Mouse (Mus musculus): ENCODE results near the gene Gm32717. TPM values are rescaled to one million over a fixed set of nuclear protein-coding genes. Genes with fewer than 3 reads are reported as not detected.
"Not testable (repeated sequence)": the region's sequence is repeated elsewhere in the genome, so short reads cannot be mapped to it uniquely, and the experiment has no call there.

Gm32717 gene
- total RNA-seq (2021) = under 1 TPM; 0.39 to 0.43 TPM
- long read RNA-seq, experiment 1 = 0 reads
- long read RNA-seq, experiment 2 = 0 reads

- DNase-seq (ENCODE audit: low spot score) = not testable (repeated sequence)
Measured at GRCm38 (mm10) chr10:118240680-118241079, at the start of gene Gm32717. TSS of gene Gm32717 (minus strand) at chr10:118240780.

- DNase-seq (ENCODE audit: low spot score) = not testable (repeated sequence)
Measured at GRCm38 (mm10) chr10:118283016-118283415, 42.4 kb upstream of the Gm32717 start.

- DNase-seq (ENCODE audit: low spot score) = not testable (repeated sequence)
Measured at GRCm38 (mm10) chr10:118282565-118282964, 42.0 kb upstream of the Gm32717 start.

DNA sequence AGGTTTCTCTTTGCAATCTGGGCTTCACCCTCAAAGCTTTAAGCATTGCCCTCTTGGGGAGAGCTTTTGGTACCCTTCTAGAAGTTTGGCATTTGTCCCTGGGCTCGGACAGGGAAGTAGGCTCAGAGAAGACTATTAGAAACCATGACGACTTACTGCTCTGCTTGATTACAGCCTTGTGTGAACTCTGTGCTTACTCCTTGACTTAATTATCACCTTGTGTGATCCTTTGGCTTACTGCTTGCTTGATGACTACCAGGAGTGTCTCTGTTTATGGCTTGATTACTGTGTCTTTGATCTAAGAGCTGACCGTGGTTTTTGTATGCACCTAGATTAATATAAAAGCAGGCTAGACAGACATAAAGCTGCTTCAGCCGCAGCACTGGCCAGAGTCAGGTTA is 37.5 kb upstream of the Gm32717 start:
- not testable (repeated sequence) for DNase-seq (ENCODE audit: low spot score)

- not testable (repeated sequence) for DNase-seq (ENCODE audit: low spot score)
Measured at GRCm38 (mm10) chr10:118271416-118271815, 30.8 kb upstream of the Gm32717 start.

DNA sequence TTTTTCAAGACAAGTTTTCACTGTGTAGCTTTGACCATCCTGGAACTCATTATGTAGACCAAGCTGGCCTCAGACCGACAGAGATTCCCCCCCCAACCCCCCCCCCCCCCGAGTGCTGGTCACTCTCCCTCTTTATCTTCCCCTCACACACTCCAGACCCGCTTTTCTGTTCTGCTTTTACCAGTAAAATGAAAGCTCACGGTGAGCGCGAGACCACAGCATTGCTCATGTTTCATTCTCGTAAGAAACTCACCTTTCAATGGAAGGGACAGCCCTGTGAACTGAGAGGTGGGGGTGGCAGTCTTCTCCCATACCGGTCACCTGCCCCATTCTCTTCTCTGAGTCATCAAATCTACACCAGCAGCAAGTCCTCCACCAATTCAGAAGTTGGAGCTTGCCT is 28.2 kb upstream of the Gm32717 start:
- DNase-seq (ENCODE audit: low spot score) = not testable (repeated sequence)

DNA sequence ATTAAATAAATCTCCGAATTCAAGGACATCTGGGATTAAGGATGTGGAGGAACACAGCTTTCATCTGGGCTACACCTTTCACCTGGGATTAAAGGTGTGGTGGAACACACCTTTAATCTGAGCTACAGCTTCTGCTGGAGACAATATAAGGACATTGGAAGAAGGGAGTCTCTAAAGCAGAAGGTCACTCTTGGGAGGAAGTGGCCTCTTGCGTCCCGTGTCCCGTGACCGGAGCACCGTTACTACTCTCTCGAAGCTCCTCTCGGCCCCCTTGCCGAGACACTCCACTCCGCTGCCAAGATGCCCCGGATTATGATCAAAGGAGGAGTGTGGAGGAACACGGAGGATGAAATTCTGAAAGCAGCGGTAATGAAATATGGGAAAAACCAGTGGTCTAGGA is 17.8 kb upstream of the Gm32717 start, which contains the start of gene Gm32802:
Gene Gm32802, plus strand, starts transcription at position 301 of the 400 bp plus-strand sequence.
- DNase-seq (ENCODE audit: low spot score) = not testable (repeated sequence)

DNA sequence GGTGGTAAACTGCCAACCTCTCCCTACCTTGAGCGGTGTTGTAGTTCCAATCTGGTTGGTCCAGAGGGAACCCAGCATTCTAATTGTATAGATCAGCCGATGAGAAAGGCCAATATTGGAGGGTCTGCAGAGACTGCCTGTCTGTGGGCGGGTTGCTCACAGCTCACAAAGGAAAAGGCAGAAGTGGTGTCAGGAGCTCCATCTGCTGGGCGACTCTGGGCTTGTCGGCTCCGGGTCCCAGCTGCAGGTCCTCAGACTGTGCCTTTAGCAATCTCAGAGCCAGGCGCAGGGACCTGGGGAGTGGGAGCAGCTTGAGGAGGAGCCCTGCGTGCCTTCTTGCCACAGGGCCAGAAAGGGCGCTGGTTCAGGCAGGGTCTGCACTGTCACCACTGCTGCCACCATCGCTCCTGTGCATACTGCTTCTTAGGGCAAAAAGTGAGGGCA is 10.3 kb upstream of the Gm32717 start:
- DNase-seq (ENCODE audit: low spot score) = no peak

DNA sequence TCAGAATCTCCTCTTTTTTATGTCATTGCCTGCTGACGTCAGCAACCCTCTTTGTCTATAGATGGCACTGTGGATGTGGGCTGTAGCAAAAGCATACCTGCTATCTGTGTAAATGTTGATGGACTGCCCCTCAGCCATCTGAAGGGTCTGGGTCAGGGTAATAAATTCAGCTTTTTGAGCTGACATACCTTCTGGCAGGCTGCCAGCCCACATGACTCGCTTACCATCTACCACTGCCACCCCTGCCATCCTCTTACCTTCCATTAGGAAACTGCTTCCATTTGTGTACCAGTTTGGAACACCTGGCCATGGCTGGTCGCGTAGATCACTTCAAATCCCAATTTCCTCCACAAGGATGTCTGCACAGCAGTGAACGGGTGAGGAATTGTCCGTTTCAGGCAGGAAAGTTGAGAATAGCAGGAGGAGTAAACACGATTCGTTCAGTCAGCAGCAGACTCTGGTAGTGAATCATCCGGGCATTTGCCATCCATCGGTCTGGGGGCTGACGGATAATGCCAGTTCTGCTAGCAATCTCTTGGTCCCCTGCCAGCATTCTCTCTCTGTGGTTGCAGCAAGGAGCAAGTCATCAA is 8.5 kb upstream of the Gm32717 start:
- DNase-seq (ENCODE audit: low spot score) = not testable (repeated sequence)

GRCm38 (mm10) chr10:118232607-118233006 is 8.0 kb downstream of the Gm32717 start:
- DNase-seq (ENCODE audit: low spot score) = not testable (repeated sequence)

- DNase-seq (ENCODE audit: low spot score) = not testable (repeated sequence)
Measured at GRCm38 (mm10) chr10:118227629-118228028, 13.0 kb downstream of the Gm32717 start.

DNA sequence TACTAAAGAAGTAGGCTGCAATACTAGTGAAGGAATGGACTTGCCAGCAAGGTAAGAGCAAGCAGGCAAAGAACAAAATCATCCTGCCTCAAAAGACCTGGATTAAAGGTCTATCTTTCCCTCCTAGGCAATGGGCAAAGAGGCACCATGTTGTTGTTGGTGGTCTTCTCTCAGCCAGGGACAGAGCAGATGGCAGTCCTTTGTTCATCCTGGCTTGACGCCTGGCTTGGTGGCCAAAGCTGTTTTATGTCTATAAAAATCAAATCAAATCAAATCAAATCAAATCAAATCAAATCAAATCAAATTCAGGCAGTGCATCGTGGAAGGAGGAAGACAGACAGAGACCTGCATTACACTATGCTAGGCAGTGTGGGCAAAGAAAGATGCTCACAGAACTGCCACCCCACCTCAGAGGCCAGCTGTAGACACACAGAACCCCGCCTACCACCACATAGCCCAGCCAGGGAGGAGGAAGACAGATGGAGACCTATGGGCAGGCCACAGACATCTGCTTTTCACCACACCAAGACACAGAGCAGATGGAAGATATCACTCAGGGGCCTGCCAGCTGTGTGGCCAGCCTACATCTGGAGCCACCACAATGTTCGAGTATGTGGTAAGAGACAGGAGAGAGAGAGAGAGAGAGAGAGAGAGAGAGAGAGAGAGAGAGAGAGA is 24.7 kb downstream of the Gm32717 start:
- not testable (repeated sequence) for DNase-seq (ENCODE audit: low spot score)

DNA sequence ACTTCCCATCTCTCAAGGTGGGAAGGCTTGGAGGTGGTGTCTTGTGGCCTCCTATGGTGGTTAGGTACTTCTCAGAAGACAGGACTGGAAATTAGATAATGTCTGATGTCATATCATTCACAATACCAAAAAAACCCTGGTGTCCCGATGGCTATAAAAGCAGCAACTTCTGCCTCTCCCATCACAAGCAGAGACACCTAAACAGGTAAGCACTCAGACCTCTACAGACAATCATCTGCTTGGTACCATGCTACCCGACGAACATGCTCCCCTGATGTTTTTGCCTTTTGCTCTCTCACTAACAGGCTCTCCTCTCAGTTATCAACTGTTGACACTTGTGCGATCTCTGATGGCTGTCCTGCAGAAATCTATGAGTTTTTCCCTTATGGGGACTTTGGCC is 35.9 kb downstream of the Gm32717 start, which contains the start of gene Il22:
Gene Il22, plus strand, starts transcription at position 301 of the 400 bp plus-strand sequence.
- DNase-seq (ENCODE audit: low spot score) = no peak

- not testable (repeated sequence) for DNase-seq (ENCODE audit: low spot score)
Measured at GRCm38 (mm10) chr10:118195150-118195549, 45.4 kb downstream of the Gm32717 start.

Other genes with a start within 250 kb of the Gm32717 start
- gene Mdm1, start 99.0 kb downstream of the Gm32717 start, total RNA-seq (2021) = 1 to 10 TPM; 2.1 to 2.8 TPM
- gene Il22, start 35.8 kb downstream of the Gm32717 start, total RNA-seq (2021) = not detected
- under 1 TPM; 0.39 to 0.43 TPM for gene Gm32802, start 17.9 kb upstream of the Gm32717 start, total RNA-seq (2021)
- gene Iltifb, start 54.3 kb upstream of the Gm32717 start, total RNA-seq (2021) = not detected
- not detected for gene Gm9040, start 86.2 kb upstream of the Gm32717 start, total RNA-seq (2021)
- gene Gm9044, start 91.6 kb upstream of the Gm32717 start, total RNA-seq (2021) = not detected
- not detected for gene Gm9045, start 97.1 kb upstream of the Gm32717 start, total RNA-seq (2021)
- not detected for gene Gm9046, start 102.5 kb upstream of the Gm32717 start, total RNA-seq (2021)
- not detected for gene Gm9048, start 107.9 kb upstream of the Gm32717 start, total RNA-seq (2021)
- gene Gm9049, start 113.3 kb upstream of the Gm32717 start, total RNA-seq (2021) = not detected
- gene Ifng, start 200.3 kb upstream of the Gm32717 start, total RNA-seq (2021) = not detected

Measured in gastrocnemius, adult 18-20 months (tissue).